Mouse (Mus musculus): ENCODE data around the gene Rit1. TPM values are rescaled to one million over a fixed set of nuclear protein-coding genes. Genes with fewer than 3 reads are reported as not detected.
"Not testable (repeated sequence)": the region's sequence is repeated elsewhere in the genome, so short reads cannot be mapped to it uniquely, and the experiment has no call there.

The Rit1 gene
- polyA plus RNA-seq, 1 experiment from 2014 or later: 56.4 TPM

DNA sequence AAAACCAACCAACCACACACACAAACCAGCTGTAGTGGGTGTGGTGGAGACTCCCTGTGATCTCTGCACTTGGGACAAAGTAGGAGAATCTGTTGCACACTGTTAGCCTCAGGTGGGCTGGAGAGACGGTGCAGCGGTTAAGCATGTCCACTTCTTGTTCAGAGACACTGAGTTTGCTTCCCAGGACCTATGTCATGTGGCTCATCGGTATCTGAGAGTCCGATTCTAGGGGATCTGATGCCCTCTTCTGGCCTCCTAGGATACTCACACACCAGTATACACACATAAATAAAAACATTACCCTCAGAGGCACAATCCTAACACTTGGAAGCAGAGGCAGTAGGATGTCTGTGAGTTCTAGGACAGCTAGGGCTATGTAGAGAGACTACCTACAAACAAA, 37.6 kb downstream of the Rit1 start:
- H3K4me3 ChIP-seq (ENCODE audit: low read depth, low read length): no peak overlapping the region
- no peaks in the 10 kb centered on the region for H3K36me3 ChIP-seq (ENCODE audit: control insufficient read depth, insufficient read depth, low read length)
- no peak overlapping the region for H3K9ac ChIP-seq (ENCODE audit: low read length)
- WGBS: 76% methylated on average over 4 of the region's 4 CpGs
- no peaks in the 10 kb centered on the region for H3K27me3 ChIP-seq (replicated peaks; ENCODE audit: control insufficient read depth, insufficient read depth, low read length)
- H3K4me2 ChIP-seq (ENCODE audit: low read length): no peak overlapping the region
- H3K4me1 ChIP-seq (replicated peaks; ENCODE audit: control insufficient read depth, insufficient read depth, low read length): peaks cover 13% of the 10 kb centered on the region
- no peak overlapping the region for H3K27ac ChIP-seq (ENCODE audit: low read depth)
- ATAC-seq (replicated peaks; ENCODE audit: low FRiP score, low TSS enrichment, low read depth): no peak; the same call in 1 of the 2 replicates
- DNase-seq (ENCODE audit: low spot score): no peak
- no peaks in the 10 kb centered on the region for H3K9me3 ChIP-seq (ENCODE audit: control insufficient read depth, low read length)

GRCm38 (mm10) chr3:88755541-88755940, 38.9 kb downstream of the Rit1 start:
- DNase-seq (ENCODE audit: low spot score): no peak
- H3K4me1 ChIP-seq (replicated peaks; ENCODE audit: control insufficient read depth, insufficient read depth, low read length): peaks cover 13% of the 10 kb centered on the region
- ATAC-seq (replicated peaks; ENCODE audit: low FRiP score, low TSS enrichment, low read depth): no peak
- no peaks in the 10 kb centered on the region for H3K36me3 ChIP-seq (ENCODE audit: control insufficient read depth, insufficient read depth, low read length)
- H3K9ac ChIP-seq (ENCODE audit: low read length): no peak overlapping the region
- no peak overlapping the region for H3K4me3 ChIP-seq (ENCODE audit: low read depth, low read length)
- H3K27ac ChIP-seq (ENCODE audit: low read depth): peak overlapping the region; percentile 39; the same call in 1 of the 2 replicates
- H3K9me3 ChIP-seq (ENCODE audit: control insufficient read depth, low read length): no peaks in the 10 kb centered on the region
- no peak overlapping the region for H3K4me2 ChIP-seq (ENCODE audit: low read length)
- WGBS: 29% methylated on average over 3 of the region's 3 CpGs
- H3K27me3 ChIP-seq (replicated peaks; ENCODE audit: control insufficient read depth, insufficient read depth, low read length): no peaks in the 10 kb centered on the region

GRCm38 (mm10) chr3:88756276-88756675, 39.6 kb downstream of the Rit1 start:
- WGBS: 37% methylated on average over 4 of the region's 4 CpGs
- no peak overlapping the region for H3K9ac ChIP-seq (ENCODE audit: low read length)
- ATAC-seq (replicated peaks; ENCODE audit: low FRiP score, low TSS enrichment, low read depth): no peak
- no peak overlapping the region for H3K4me2 ChIP-seq (ENCODE audit: low read length)
- no peaks in the 10 kb centered on the region for H3K9me3 ChIP-seq (ENCODE audit: control insufficient read depth, low read length)
- no peaks in the 10 kb centered on the region for H3K36me3 ChIP-seq (ENCODE audit: control insufficient read depth, insufficient read depth, low read length)
- no peak overlapping the region for H3K4me3 ChIP-seq (ENCODE audit: low read depth, low read length)
- peak overlapping the region; percentile 40; the same call in 1 of the 2 replicates for H3K27ac ChIP-seq (ENCODE audit: low read depth)
- DNase-seq (ENCODE audit: low spot score): peak; percentile 56
- peaks cover 13% of the 10 kb centered on the region for H3K4me1 ChIP-seq (replicated peaks; ENCODE audit: control insufficient read depth, insufficient read depth, low read length)
- H3K27me3 ChIP-seq (replicated peaks; ENCODE audit: control insufficient read depth, insufficient read depth, low read length): no peaks in the 10 kb centered on the region

- H3K4me3 ChIP-seq (ENCODE audit: low read depth, low read length): no peak overlapping the region
- H3K9ac ChIP-seq (ENCODE audit: low read length): 0 out of 2 replicates have a peak overlapping the region, but pooled peaks have one; percentile 0
- peaks cover 13% of the 10 kb centered on the region for H3K4me1 ChIP-seq (replicated peaks; ENCODE audit: control insufficient read depth, insufficient read depth, low read length)
- H3K4me2 ChIP-seq (ENCODE audit: low read length): no peak overlapping the region
- H3K9me3 ChIP-seq (ENCODE audit: control insufficient read depth, low read length): no peaks in the 10 kb centered on the region
- ATAC-seq (replicated peaks; ENCODE audit: low FRiP score, low TSS enrichment, low read depth) (peak; percentile 22; the same call in 1 of the 2 replicates), DNase-seq (ENCODE audit: low spot score) (peak; percentile 70)
- 14% methylated on average over 5 of the region's 5 CpGs for WGBS
- no peaks in the 10 kb centered on the region for H3K36me3 ChIP-seq (ENCODE audit: control insufficient read depth, insufficient read depth, low read length)
- H3K27ac ChIP-seq (ENCODE audit: low read depth): peak overlapping the region; percentile 43
- H3K27me3 ChIP-seq (replicated peaks; ENCODE audit: control insufficient read depth, insufficient read depth, low read length): no peaks in the 10 kb centered on the region
These were observed 41.4 kb downstream of the Rit1 start for GRCm38 (mm10) chr3:88758045-88758500.

DNA sequence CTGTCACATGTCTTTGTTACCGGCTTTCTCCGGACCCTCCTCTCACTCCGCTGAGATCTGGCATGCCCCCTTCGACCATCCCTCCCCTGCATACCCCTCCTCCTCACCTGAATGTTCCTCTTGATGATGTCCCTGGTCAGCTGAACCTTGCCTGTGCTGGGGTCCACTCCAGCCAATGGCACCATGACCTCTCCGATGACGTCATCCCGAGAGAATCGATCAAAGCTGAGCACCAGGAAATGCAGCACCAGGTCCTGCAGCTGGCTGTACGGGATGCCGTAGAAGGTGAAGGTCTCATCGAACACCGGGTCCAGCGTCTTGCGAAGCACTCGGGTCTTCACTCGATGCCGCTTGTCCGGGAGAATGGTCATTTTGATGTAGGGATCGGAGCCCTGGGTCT, 45.0 kb downstream of the Rit1 start:
- Histone ChIP-seq H3K27ac (ENCODE audit: low read depth) (no peak overlapping the region), H3K36me3 (ENCODE audit: control insufficient read depth, insufficient read depth, low read length) (no peaks in the 10 kb centered on the region), H3K27me3 (replicated peaks; ENCODE audit: control insufficient read depth, insufficient read depth, low read length) (no peaks in the 10 kb centered on the region), H3K4me3 (ENCODE audit: low read depth, low read length) (no peak overlapping the region), H3K4me1 (replicated peaks; ENCODE audit: control insufficient read depth, insufficient read depth, low read length) (peaks cover 8% of the 10 kb centered on the region; the same call in 1 of the 2 replicates), H3K4me2 (ENCODE audit: low read length) (no peak overlapping the region), H3K9ac (ENCODE audit: low read length) (no peak overlapping the region), H3K9me3 (ENCODE audit: control insufficient read depth, low read length) (no peaks in the 10 kb centered on the region)
- ATAC-seq (replicated peaks; ENCODE audit: low FRiP score, low TSS enrichment, low read depth): no peak
- no peak for DNase-seq (ENCODE audit: low spot score)
- WGBS: 90% methylated on average over 19 of the region's 19 CpGs

GRCm38 (mm10) chr3:88762401-88762831, 45.8 kb downstream of the Rit1 start:
- H3K4me3 ChIP-seq (ENCODE audit: low read depth, low read length): no peak overlapping the region
- peaks cover 7% of the 10 kb centered on the region; the same call in 1 of the 2 replicates for H3K4me1 ChIP-seq (replicated peaks; ENCODE audit: control insufficient read depth, insufficient read depth, low read length)
- ATAC-seq (replicated peaks; ENCODE audit: low FRiP score, low TSS enrichment, low read depth) (no peak), DNase-seq (ENCODE audit: low spot score) (no peak)
- no peaks in the 10 kb centered on the region for H3K36me3 ChIP-seq (ENCODE audit: control insufficient read depth, insufficient read depth, low read length)
- H3K27ac ChIP-seq (ENCODE audit: low read depth): no peak overlapping the region
- 66% methylated on average over 6 of the region's 6 CpGs for WGBS
- no peak overlapping the region for H3K4me2 ChIP-seq (ENCODE audit: low read length)
- H3K9me3 ChIP-seq (ENCODE audit: control insufficient read depth, low read length): no peaks in the 10 kb centered on the region
- H3K27me3 ChIP-seq (replicated peaks; ENCODE audit: control insufficient read depth, insufficient read depth, low read length): no peaks in the 10 kb centered on the region
- H3K9ac ChIP-seq (ENCODE audit: low read length): no peak overlapping the region

GRCm38 (mm10) chr3:88771189-88771940, 54.7 kb downstream of the Rit1 start:
- H3K9me3 ChIP-seq (ENCODE audit: control insufficient read depth, low read length); H3K4me1 ChIP-seq (replicated peaks; ENCODE audit: control insufficient read depth, insufficient read depth, low read length); H3K36me3 ChIP-seq (ENCODE audit: control insufficient read depth, insufficient read depth, low read length); H3K27me3 ChIP-seq (replicated peaks; ENCODE audit: control insufficient read depth, insufficient read depth, low read length); H3K9ac ChIP-seq (ENCODE audit: low read length): not testable (repeated sequence)
- Histone ChIP-seq H3K27ac (ENCODE audit: low read depth) (peak overlapping the region; percentile 40; the same call in 1 of the 2 replicates), H3K4me3 (ENCODE audit: low read depth, low read length) (peak overlapping the region; percentile 13), H3K4me2 (ENCODE audit: low read length) (peak overlapping the region; percentile 43)
- peak; percentile 66 for DNase-seq (ENCODE audit: low spot score)
- peak; percentile 83 for ATAC-seq (replicated peaks; ENCODE audit: low FRiP score, low TSS enrichment, low read depth)
- 3% methylated on average over 21 of the region's 28 CpGs for WGBS

GRCm38 (mm10) chr3:88771941-88772280, 55.3 kb downstream of the Rit1 start:
- ATAC-seq (replicated peaks; ENCODE audit: low FRiP score, low TSS enrichment, low read depth): 0 out of 2 replicates have a peak, but pooled peaks have one; percentile 2
- not testable (repeated sequence) for H3K9me3 ChIP-seq (ENCODE audit: control insufficient read depth, low read length); DNase-seq (ENCODE audit: low spot score); H3K9ac ChIP-seq (ENCODE audit: low read length); H3K4me1 ChIP-seq (replicated peaks; ENCODE audit: control insufficient read depth, insufficient read depth, low read length); H3K36me3 ChIP-seq (ENCODE audit: control insufficient read depth, insufficient read depth, low read length); H3K27me3 ChIP-seq (replicated peaks; ENCODE audit: control insufficient read depth, insufficient read depth, low read length)
- 19% methylated on average over 3 of the region's 6 CpGs for WGBS
- Histone ChIP-seq H3K4me2 (ENCODE audit: low read length) (peak overlapping the region; percentile 43), H3K4me3 (ENCODE audit: low read depth, low read length) (peak overlapping the region; percentile 13; the same call in 1 of the 2 replicates), H3K27ac (ENCODE audit: low read depth) (peak overlapping the region; percentile 40; the same call in 1 of the 2 replicates)

- H3K4me3 ChIP-seq (ENCODE audit: low read depth, low read length); H3K9me3 ChIP-seq (ENCODE audit: control insufficient read depth, low read length); H3K36me3 ChIP-seq (ENCODE audit: control insufficient read depth, insufficient read depth, low read length); H3K27me3 ChIP-seq (replicated peaks; ENCODE audit: control insufficient read depth, insufficient read depth, low read length); H3K27ac ChIP-seq (ENCODE audit: low read depth); H3K9ac ChIP-seq (ENCODE audit: low read length); H3K4me2 ChIP-seq (ENCODE audit: low read length); H3K4me1 ChIP-seq (replicated peaks; ENCODE audit: control insufficient read depth, insufficient read depth, low read length): not testable (repeated sequence)
- peak; percentile 40 for ATAC-seq (replicated peaks; ENCODE audit: low FRiP score, low TSS enrichment, low read depth)
- DNase-seq (ENCODE audit: low spot score): peak; percentile 72
- WGBS: 2% methylated on average over 16 of the region's 19 CpGs
These were observed 55.8 kb downstream of the Rit1 start for GRCm38 (mm10) chr3:88772399-88772798.
